Mouse (Mus musculus) liver, embryonic 14.5 days (tissue): ENCODE data around the gene Prrx2. TPM values are rescaled to one million over a fixed set of nuclear protein-coding genes. Genes with fewer than 3 reads are reported as not detected.
"Not testable (repeated sequence)": the region's sequence is repeated elsewhere in the genome, so short reads cannot be mapped to it uniquely, and the experiment has no call there.

Source experiments
- ATAC-seq: fragments of 200-750 bp; cut with Nextera tagmentation; 2 replicates; pipeline ENCODE4 v1.8.0; 2017; ENCODE audit warnings: moderate number of reproducible peaks, mild to moderate bottlenecking, moderate library complexity; ENCODE audit not compliant: insufficient read depth
- DNase-seq, 3 experiments: peaks; one replicate each; pipeline ENCODE4 v3.0.0-alpha.2; 2012 to 2013; ENCODE audit warnings: low read depth in 3 of 3, low spot score in 3 of 3
- H3K27ac ChIP-seq: fragments of 300-500 bp; sonication (generic); 2 replicates; pipeline ENCODE4 v1.5.1; 2014; ENCODE audit warnings: moderate library complexity, mild to moderate bottlenecking, control low read depth, inconsistent platforms
- H3K27me3 ChIP-seq: fragments of 300-500 bp; sonication (generic); 2 replicates; pipeline ENCODE4 v1.6.1; 2014; ENCODE audit warnings: mild to moderate bottlenecking, low read length, moderate library complexity; ENCODE audit not compliant: control insufficient read depth, insufficient read depth
- H3K36me3 ChIP-seq: fragments of 300-500 bp; sonication (generic); replicated peaks from 2 replicates; pipeline ENCODE4 v1.6.1; 2014; ENCODE audit warnings: low read depth; ENCODE audit not compliant: control insufficient read depth, insufficient read depth
- H3K4me1 ChIP-seq, 2 experiments: fragments of 200-500 bp in 1 of 2; fragments of 300-500 bp in 1 of 2; sonication (generic) in 1 of 2; replicated peaks; 2 replicates each; pipeline ENCODE4 v1.6.1; 2012 to 2014; ENCODE audit warnings: antibody characterized with exemption in 1 of 2, inconsistent platforms in 1 of 2, low read length in 1 of 2; ENCODE audit not compliant: control insufficient read depth in 2 of 2, insufficient read depth in 2 of 2
- H3K4me2 ChIP-seq: fragments of 300-500 bp; sonication (generic); 2 replicates; pipeline ENCODE4 v1.6.1; 2014; ENCODE audit warnings: low read depth, mild to moderate bottlenecking, control low read depth, moderate library complexity
- H3K4me3 ChIP-seq, 2 experiments: fragments of 200-500 bp in 1 of 2; fragments of 300-500 bp in 1 of 2; sonication (generic) in 1 of 2; 2 replicates each; pipeline ENCODE4 v1.5.1; 2012 to 2014; ENCODE audit warnings: low read depth in 2 of 2, low read length in 2 of 2, mild to moderate bottlenecking in 2 of 2, control low read depth in 1 of 2, inconsistent platforms in 1 of 2, moderate library complexity in 1 of 2; ENCODE audit not compliant: insufficient read depth in 1 of 2
- H3K9ac ChIP-seq: fragments of 300-500 bp; sonication (generic); replicated peaks from 2 replicates; pipeline ENCODE4 v1.6.1; 2014; ENCODE audit warnings: mild to moderate bottlenecking, control low read depth, moderate library complexity
- H3K9me3 ChIP-seq: fragments of 300-500 bp; sonication (generic); 2 replicates; pipeline ENCODE4 v1.6.1; 2016; ENCODE audit warnings: low read length, mixed read lengths; ENCODE audit not compliant: control insufficient read depth
- CTCF ChIP-seq: IDR thresholded peaks from 2 replicates; pipeline ENCODE4 v1.5.1; 2016; ENCODE audit warnings: antibody characterized with exemption, low read depth, control low read depth
- EP300 ChIP-seq: IDR thresholded peaks from 2 replicates; pipeline ENCODE4 v1.6.1; 2016; ENCODE audit warnings: antibody characterized with exemption, low read depth
- WGBS: fragments of 180-500 bp; shearing (Covaris S2); extraction: QIAGEN DNeasy Blood & Tissue Kit; methylation state at CpG from one replicate; pipeline ENCODE4 v1.1.7; 2014; ENCODE audit not compliant: insufficient replicate concordance; 5-methylcytosine and 5-hydroxymethylcytosine counted together
- polyA plus RNA-seq, 2 experiments: library from polyadenylated mRNA; depleted of rRNA in 1 of 2; stranded (reverse) in 1 of 2; unstranded in 1 of 2; fragments of >200 nt; fragmentation: Nextera tagmentation in 1 of 2; extraction: Ambion mirVana in 1 of 2; gene quantifications; 2 replicates each; pipeline versions ENCODE4 v1.2.1 to v1.2.3; 2012 to 2014

Prrx2 gene
- polyA plus RNA-seq, 2 experiments = 0.49 TPM; not detected in 1

- no peak overlapping the region for H3K4me3 ChIP-seq
- WGBS = 58% methylated on average over 3 of the region's 3 CpGs
These were observed 80.1 kb downstream of the Prrx2 start for GRCm38 (mm10) chr2:30914836-30915235.

GRCm38 (mm10) chr2:30915376-30915775, 80.6 kb downstream of the Prrx2 start:
- Histone ChIP-seq H3K9me3 (no peaks in the 10 kb centered on the region), H3K36me3 (no peaks in the 10 kb centered on the region), H3K9ac (no peak overlapping the region), H3K4me2 (no peak overlapping the region), H3K4me3 (no peak overlapping the region), H3K27me3 (no peaks in the 10 kb centered on the region), H3K4me1 (no peaks in the 10 kb centered on the region), H3K27ac (no peak overlapping the region)
- TF ChIP-seq CTCF (no peak), EP300 (no peak)
- WGBS = 61% methylated on average over 5 of the region's 5 CpGs
- ATAC-seq (no peak), DNase-seq (no peak)

More at GRCm38 (mm10) chr2:30914836-30915235, 80.1 kb downstream of the Prrx2 start:
- no peaks in the 10 kb centered on the region for H3K9me3 ChIP-seq
- H3K9ac ChIP-seq = no peak overlapping the region
- no peak overlapping the region for H3K27ac ChIP-seq
- no peak overlapping the region for H3K4me2 ChIP-seq
- H3K36me3 ChIP-seq = no peaks in the 10 kb centered on the region
- no peaks in the 10 kb centered on the region for H3K27me3 ChIP-seq
- no peak for ATAC-seq
- H3K4me1 ChIP-seq = no peaks in the 10 kb centered on the region
- TF ChIP-seq EP300 (no peak), CTCF (no peak)
- no peak for DNase-seq

DNA sequence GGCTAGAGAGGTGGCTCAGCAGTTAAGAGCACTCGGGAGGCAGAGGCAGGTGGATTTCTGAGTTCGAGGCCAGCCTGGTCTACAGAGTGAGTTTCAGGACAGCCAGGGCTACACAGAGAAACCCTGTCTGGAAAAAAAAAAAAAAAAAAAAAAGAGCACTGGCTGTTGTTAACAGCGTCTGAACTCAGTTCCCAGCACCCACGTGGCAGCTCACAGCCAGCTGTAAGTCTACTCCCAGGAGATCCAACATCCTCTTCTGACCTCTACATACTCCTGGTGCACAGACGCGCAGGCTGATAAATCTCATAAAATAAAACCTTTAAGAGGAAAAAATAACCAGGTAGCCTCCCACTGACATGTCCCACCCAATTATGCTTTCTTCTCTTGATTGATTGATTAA, 81.2 kb downstream of the Prrx2 start:
- not testable (repeated sequence) for H3K27me3 ChIP-seq, H3K9ac ChIP-seq, H3K36me3 ChIP-seq, H3K4me3 ChIP-seq, H3K4me1 ChIP-seq, DNase-seq, ATAC-seq, H3K4me2 ChIP-seq, H3K27ac ChIP-seq, H3K9me3 ChIP-seq
- 75% methylated on average over 6 of the region's 6 CpGs for WGBS

- TF ChIP-seq CTCF (no peak), EP300 (no peak)
- H3K4me1 ChIP-seq = no peaks in the 10 kb centered on the region
- no peak overlapping the region for H3K4me2 ChIP-seq
- H3K36me3 ChIP-seq = no peaks in the 10 kb centered on the region
- H3K9ac ChIP-seq = no peak overlapping the region
- H3K27ac ChIP-seq = no peak overlapping the region
- WGBS = 73% methylated on average over 7 of the region's 7 CpGs
- H3K9me3 ChIP-seq = no peaks in the 10 kb centered on the region
- H3K4me3 ChIP-seq = no peak overlapping the region
- ATAC-seq = no peak
- no peaks in the 10 kb centered on the region for H3K27me3 ChIP-seq
- DNase-seq = no peak
These were observed 82.9 kb downstream of the Prrx2 start for GRCm38 (mm10) chr2:30917649-30918048.

DNA sequence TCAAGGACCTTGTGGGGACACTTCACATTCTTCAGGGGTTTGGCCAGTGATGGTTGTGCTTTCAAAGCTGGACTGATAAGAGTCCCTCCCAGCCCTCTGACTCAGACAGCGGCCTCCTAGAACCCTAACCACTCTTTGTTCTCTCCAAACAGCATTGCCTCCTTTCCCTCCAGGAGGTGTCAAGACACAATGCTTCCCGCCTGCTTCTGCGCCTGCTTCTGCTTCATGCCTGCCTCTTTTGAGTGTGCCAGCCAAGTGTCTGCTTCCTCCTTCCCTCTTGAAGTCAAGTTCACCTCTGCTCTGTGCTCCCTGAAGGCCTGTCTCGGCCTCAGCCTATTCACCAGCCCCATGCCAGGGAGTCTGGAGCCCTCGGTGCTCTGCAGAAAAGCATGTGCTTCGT, 83.4 kb downstream of the Prrx2 start:
- no peaks in the 10 kb centered on the region for H3K9me3 ChIP-seq
- no peak overlapping the region for H3K4me2 ChIP-seq
- DNase-seq = no peak
- no peaks in the 10 kb centered on the region for H3K36me3 ChIP-seq
- no peaks in the 10 kb centered on the region for H3K27me3 ChIP-seq
- H3K9ac ChIP-seq = no peak overlapping the region
- ATAC-seq = no peak
- H3K4me1 ChIP-seq = no peaks in the 10 kb centered on the region
- H3K4me3 ChIP-seq = no peak overlapping the region
- no peak overlapping the region for H3K27ac ChIP-seq
- no peak for TF ChIP-seq CTCF
- TF ChIP-seq EP300 = no peak
- WGBS = 48% methylated on average over 6 of the region's 6 CpGs
